Mouse (Mus musculus) hindbrain, embryonic 16.5 days (tissue): ENCODE data around the gene Arhgap22. TPM values are rescaled to one million over a fixed set of nuclear protein-coding genes. Genes with fewer than 3 reads are reported as not detected.

Experiments used
- ATAC-seq: fragments of 200-750 bp; cut with Nextera tagmentation; 2 replicates; pipeline ENCODE4 v1.8.0; 2017; ENCODE audit warnings: moderate TSS enrichment, moderate library complexity
- H3K27ac ChIP-seq: fragments of 300-500 bp; sonication (generic); 2 replicates; pipeline ENCODE4 v1.5.1; 2014; ENCODE audit warnings: low read depth, mild to moderate bottlenecking, control low read depth, low read length, moderate library complexity
- H3K27me3 ChIP-seq: fragments of 300-500 bp; sonication (generic); replicated peaks from 2 replicates; pipeline ENCODE4 v1.6.1; 2014; ENCODE audit warnings: low read length; ENCODE audit not compliant: control insufficient read depth, insufficient read depth
- H3K36me3 ChIP-seq: fragments of 300-500 bp; sonication (generic); 2 replicates; pipeline ENCODE4 v1.6.1; 2014; ENCODE audit warnings: mild to moderate bottlenecking, low read length, moderate library complexity, mixed read lengths; ENCODE audit not compliant: control insufficient read depth, insufficient read depth
- H3K4me1 ChIP-seq: fragments of 300-500 bp; sonication (generic); 2 replicates; pipeline ENCODE4 v1.6.1; 2014; ENCODE audit warnings: low read depth, low read length; ENCODE audit not compliant: control insufficient read depth, insufficient read depth
- H3K4me2 ChIP-seq: fragments of 300-500 bp; sonication (generic); 2 replicates; pipeline ENCODE4 v1.6.1; 2014; ENCODE audit warnings: mild to moderate bottlenecking, low read length, control low read depth, moderate library complexity
- H3K4me3 ChIP-seq: fragments of 300-500 bp; sonication (generic); 2 replicates; pipeline ENCODE4 v1.5.1; 2014; ENCODE audit warnings: mild to moderate bottlenecking, low read length, control low read depth, moderate library complexity
- H3K9ac ChIP-seq: fragments of 300-500 bp; sonication (generic); 2 replicates; pipeline ENCODE4 v1.6.1; 2014; ENCODE audit warnings: low read depth, mild to moderate bottlenecking, control low read depth, low read length, moderate library complexity
- H3K9me3 ChIP-seq: fragments of 300-500 bp; sonication (generic); 2 replicates; pipeline ENCODE4 v1.6.1; 2014; ENCODE audit warnings: mild to moderate bottlenecking, low read length, moderate library complexity; ENCODE audit not compliant: control insufficient read depth
- WGBS: fragments of 180-500 bp; shearing (Covaris S2); extraction: QIAGEN DNeasy Blood & Tissue Kit; methylation state at CpG from one replicate; pipeline ENCODE4 v1.1.7; 2014; 5-methylcytosine and 5-hydroxymethylcytosine counted together
- polyA plus RNA-seq: library from polyadenylated mRNA; unstranded; fragments of >200 nt; fragmentation: Nextera tagmentation; extraction: Ambion mirVana; gene quantifications from 2 replicates; pipeline ENCODE4 v1.2.1, GENCODE M21; 2015

Gene Arhgap22
- polyA plus RNA-seq: 4.4 and 4.5 TPM in 2 replicates

GRCm38 (mm10) chr14:33213823-33214766, at the start of gene Arhgap22:
Arhgap22 (plus strand) TSS chr14:33214026.
- Histone ChIP-seq H3K36me3 (no peaks in the 10 kb centered on the region), H3K4me3 (peak within 1 kb of the TSS; percentile 36), H3K27ac (no peak within 1 kb of the TSS), H3K27me3 (no peaks in the 10 kb centered on the region), H3K4me2 (peak within 1 kb of the TSS; percentile 66), H3K9me3 (no peaks in the 10 kb centered on the region), H3K9ac (peak within 1 kb of the TSS; percentile 63), H3K4me1 (peaks cover 4% of the 10 kb centered on the region)
- ATAC-seq: peak; percentile 90
- 21% methylated on average over 28 of the region's 28 CpGs for WGBS

- Histone ChIP-seq H3K27ac (no peak overlapping the region), H3K27me3 (no peaks in the 10 kb centered on the region), H3K4me3 (no peak overlapping the region), H3K9ac (no peak overlapping the region), H3K4me1 (no peaks in the 10 kb centered on the region), H3K9me3 (no peaks in the 10 kb centered on the region), H3K4me2 (no peak overlapping the region), H3K36me3 (no peaks in the 10 kb centered on the region)
- WGBS: 88% methylated on average over 4 of the region's 4 CpGs
- no peak for ATAC-seq
Observed at GRCm38 (mm10) chr14:33168750-33169149, 45.1 kb upstream of the Arhgap22 start.

DNA sequence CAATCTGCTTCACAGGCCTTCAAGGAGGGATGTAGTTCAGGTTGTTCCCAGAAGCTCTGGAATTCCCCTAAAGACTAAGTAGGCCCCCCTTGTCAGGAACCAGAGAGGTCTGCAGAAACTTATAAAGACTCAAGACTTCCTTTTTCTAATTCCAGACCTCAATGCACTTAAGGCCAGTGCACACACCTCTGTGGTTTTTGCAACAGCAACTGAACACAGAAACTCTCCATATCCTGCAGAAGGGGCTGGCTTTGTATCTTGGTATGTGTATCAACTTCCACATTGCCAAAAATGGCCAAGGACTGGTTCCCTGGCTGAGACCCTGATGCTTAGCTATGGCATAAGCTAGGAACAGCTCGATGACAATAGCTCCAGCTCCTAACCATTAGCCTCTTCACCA, 41.9 kb upstream of the Arhgap22 start:
- H3K9ac ChIP-seq: no peak overlapping the region
- no peaks in the 10 kb centered on the region for H3K9me3 ChIP-seq
- H3K27ac ChIP-seq: no peak overlapping the region
- H3K27me3 ChIP-seq: no peaks in the 10 kb centered on the region
- no peaks in the 10 kb centered on the region for H3K36me3 ChIP-seq
- no peak overlapping the region for H3K4me2 ChIP-seq
- no peak for ATAC-seq
- no peak overlapping the region for H3K4me3 ChIP-seq
- WGBS: 67% methylated on average over 1 of the region's 1 CpGs
- H3K4me1 ChIP-seq: no peaks in the 10 kb centered on the region

DNA sequence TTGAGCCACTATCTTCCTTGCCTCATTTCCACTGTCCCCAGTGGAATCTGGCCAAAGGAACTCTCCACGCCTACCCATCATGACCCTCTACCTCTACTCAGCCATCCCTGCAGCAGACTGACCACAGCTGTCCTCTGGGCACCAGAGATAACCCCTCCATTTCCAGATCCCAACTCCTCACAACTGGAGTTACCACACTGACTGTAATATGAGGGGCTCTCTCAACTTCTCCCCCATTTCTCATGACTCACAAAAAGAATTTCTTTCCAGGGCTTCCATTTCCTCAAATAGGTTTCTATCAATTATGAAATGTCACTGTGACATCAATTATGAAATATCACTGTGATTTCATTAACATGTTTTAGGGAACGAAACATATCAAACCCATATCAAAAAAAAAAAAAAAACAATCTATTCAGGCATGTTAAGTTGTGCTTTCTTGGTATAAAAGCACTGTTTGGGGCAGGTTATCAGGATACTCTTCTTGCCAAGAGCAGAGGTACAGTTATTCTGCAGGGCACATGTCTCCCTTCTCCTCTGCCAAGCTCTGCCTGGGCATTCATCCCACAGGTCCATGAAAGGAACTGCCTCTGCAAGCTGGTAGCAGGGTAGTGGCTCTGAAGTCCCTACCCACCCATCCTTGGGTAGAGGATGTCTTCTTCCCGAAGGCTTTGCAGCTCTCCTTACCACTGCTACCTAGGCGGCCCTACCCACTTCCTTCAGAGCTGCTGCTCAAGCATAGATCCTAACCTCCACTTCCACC, 38.6 kb upstream of the Arhgap22 start:
- Histone ChIP-seq H3K4me2 (no peak overlapping the region), H3K9ac (no peak overlapping the region), H3K36me3 (no peaks in the 10 kb centered on the region), H3K9me3 (no peaks in the 10 kb centered on the region), H3K27ac (no peak overlapping the region), H3K4me3 (no peak overlapping the region), H3K27me3 (no peaks in the 10 kb centered on the region), H3K4me1 (no peaks in the 10 kb centered on the region)
- no peak for ATAC-seq
- WGBS: 82% methylated on average over 4 of the region's 4 CpGs

- Histone ChIP-seq H3K27ac (no peak overlapping the region), H3K4me2 (no peak overlapping the region), H3K9ac (no peak overlapping the region), H3K36me3 (no peaks in the 10 kb centered on the region), H3K9me3 (no peaks in the 10 kb centered on the region), H3K4me3 (no peak overlapping the region), H3K27me3 (no peaks in the 10 kb centered on the region), H3K4me1 (no peaks in the 10 kb centered on the region)
- 89% methylated on average over 5 of the region's 5 CpGs for WGBS
- ATAC-seq: no peak
Observed at GRCm38 (mm10) chr14:33180102-33180501, 33.7 kb upstream of the Arhgap22 start.

GRCm38 (mm10) chr14:33185068-33185800, 28.6 kb upstream of the Arhgap22 start, which contains the start of gene Wdfy4:
Wdfy4 (minus strand) TSS chr14:33185508.
- no peaks in the 10 kb centered on the region for H3K9me3 ChIP-seq
- H3K36me3 ChIP-seq: no peaks in the 10 kb centered on the region
- no peaks in the 10 kb centered on the region for H3K4me1 ChIP-seq
- no peaks in the 10 kb centered on the region for H3K27me3 ChIP-seq
- no peak within 1 kb of the TSS for H3K4me3 ChIP-seq
- no peak within 1 kb of the TSS for H3K9ac ChIP-seq
- H3K27ac ChIP-seq: no peak within 1 kb of the TSS
- no peak within 1 kb of the TSS for H3K4me2 ChIP-seq
- no peak for ATAC-seq
- WGBS: 87% methylated on average over 11 of the region's 11 CpGs

- 32% methylated on average over 4 of the region's 4 CpGs for WGBS
- Histone ChIP-seq H3K27ac (no peak overlapping the region), H3K9ac (no peak overlapping the region), H3K4me1 (no peaks in the 10 kb centered on the region), H3K36me3 (no peaks in the 10 kb centered on the region), H3K9me3 (no peaks in the 10 kb centered on the region), H3K4me2 (no peak overlapping the region), H3K4me3 (no peak overlapping the region), H3K27me3 (no peaks in the 10 kb centered on the region)
- no peak for ATAC-seq
Observed at GRCm38 (mm10) chr14:33187201-33187600, 26.6 kb upstream of the Arhgap22 start.

DNA sequence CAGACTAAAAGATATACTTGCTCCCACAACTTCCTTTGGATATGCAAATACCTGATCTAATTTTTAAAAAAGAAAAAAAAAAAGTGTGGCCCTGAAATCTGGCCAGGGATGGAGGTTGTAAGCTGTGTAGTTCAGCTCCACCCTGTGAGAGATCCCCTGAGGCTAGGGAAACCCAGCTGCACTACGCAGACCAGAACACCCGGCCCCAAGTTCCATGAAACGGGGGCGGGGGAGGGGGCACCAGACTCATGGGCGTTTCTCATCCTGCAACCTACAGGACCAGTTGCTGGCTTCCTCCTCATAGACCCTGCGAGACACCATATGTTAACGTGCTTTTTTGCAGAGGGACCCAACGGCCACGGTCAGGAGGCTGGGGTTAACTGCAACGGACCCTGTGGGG, 24.6 kb upstream of the Arhgap22 start:
- WGBS: 74% methylated on average over 10 of the region's 10 CpGs
- H3K9me3 ChIP-seq: no peaks in the 10 kb centered on the region
- no peak overlapping the region for H3K4me3 ChIP-seq
- no peaks in the 10 kb centered on the region for H3K4me1 ChIP-seq
- H3K27ac ChIP-seq: no peak overlapping the region
- H3K36me3 ChIP-seq: no peaks in the 10 kb centered on the region
- no peak overlapping the region for H3K4me2 ChIP-seq
- no peaks in the 10 kb centered on the region for H3K27me3 ChIP-seq
- ATAC-seq: no peak
- H3K9ac ChIP-seq: no peak overlapping the region
